Mouse (Mus musculus): ENCODE data around the gene Gm7534. TPM values are rescaled to one million over a fixed set of nuclear protein-coding genes. Genes with fewer than 3 reads are reported as not detected.
"Not testable (repeated sequence)": the region's sequence is repeated elsewhere in the genome, so short reads cannot be mapped to it uniquely, and the experiment has no call there.

Gm7534 gene
- polyA plus RNA-seq, 1 experiment from 2014 or later = not detected

DNA sequence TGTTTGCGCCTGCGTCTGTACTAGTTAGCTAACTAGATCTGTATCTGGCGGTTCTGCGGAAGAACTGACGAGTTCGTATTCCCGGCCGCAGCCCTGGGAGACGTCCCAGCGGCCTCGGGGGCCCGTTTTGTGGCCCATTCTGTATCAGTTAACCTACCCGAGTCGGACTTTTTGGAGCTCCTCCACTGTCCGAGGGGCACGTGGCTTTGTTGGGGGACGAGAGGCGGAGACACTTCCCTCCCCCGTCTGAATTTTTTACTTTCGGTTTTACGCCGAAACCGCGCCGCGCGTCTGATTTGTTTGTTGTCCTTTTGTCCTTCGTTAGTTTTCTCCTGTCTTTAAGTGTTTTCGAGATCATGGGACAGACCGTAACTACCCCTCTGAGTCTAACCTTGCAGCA, 42.7 kb downstream of the Gm7534 start:
- H3K27me3 ChIP-seq; H3K4me1 ChIP-seq (replicated peaks); H3K27ac ChIP-seq; ATAC-seq (ENCODE audit: insufficient number of reproducible peaks, insufficient read depth, low FRiP score, low TSS enrichment, low read depth); H3K9me3 ChIP-seq: not testable (repeated sequence)
- 12% methylated on average over 30 of the region's 30 CpGs for WGBS
- H3K4me2 ChIP-seq = peak overlapping the region; percentile 54
- 0 out of 2 replicates have a peak overlapping the region, but pooled peaks have one; percentile 31 for H3K9ac ChIP-seq (replicated peaks)
- H3K36me3 ChIP-seq = peaks cover 13% of the 10 kb centered on the region
- peak overlapping the region; percentile 50 for H3K4me3 ChIP-seq (replicated peaks)

DNA sequence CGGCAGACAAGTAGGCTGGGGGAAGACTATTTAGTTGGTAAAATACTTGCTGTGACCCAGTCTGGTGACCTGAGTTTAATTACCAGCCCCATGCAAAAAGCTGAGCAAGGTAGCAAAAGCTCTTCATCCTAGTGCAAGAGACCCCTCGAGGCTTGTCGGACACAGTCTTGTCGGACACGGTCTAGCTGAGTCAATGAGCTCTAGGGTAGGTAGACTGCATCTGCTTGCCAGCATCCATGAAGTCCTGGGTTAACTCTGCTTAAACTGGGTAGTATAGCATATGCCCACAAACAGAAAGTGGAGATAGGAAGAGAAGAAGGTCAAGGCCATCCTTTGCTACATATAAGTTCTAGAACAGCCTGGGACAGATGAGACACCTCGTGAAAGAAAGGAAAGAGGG, 44.0 kb downstream of the Gm7534 start:
- no peak overlapping the region for H3K4me2 ChIP-seq

DNA sequence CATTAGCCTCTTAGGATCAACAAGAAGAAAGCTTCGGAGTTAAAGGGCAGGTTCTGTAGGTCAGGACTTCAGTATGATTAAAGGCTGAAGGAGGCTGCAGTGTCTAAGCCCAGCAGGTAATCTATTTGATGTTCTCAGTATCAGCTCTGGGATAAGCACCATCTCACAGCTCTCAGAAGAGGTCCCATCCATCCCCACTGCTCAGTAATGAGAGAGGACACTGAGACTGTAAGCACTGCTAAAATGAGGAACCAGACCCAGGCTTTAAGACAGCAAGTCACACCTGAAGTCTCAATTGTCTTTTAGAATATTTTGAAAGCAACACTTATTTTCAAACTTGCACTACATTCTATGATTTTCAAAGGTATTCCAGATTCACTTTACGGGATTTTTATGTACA, 45.2 kb downstream of the Gm7534 start:
- no peak overlapping the region for H3K4me2 ChIP-seq
- ATAC-seq (ENCODE audit: insufficient number of reproducible peaks, insufficient read depth, low FRiP score, low TSS enrichment, low read depth) = no peak
- WGBS = 90% methylated on average over 2 of the region's 2 CpGs

More for the DNA sequence above, 44.0 kb downstream of the Gm7534 start:
- H3K27ac ChIP-seq = no peak overlapping the region
- no peaks in the 10 kb centered on the region for H3K4me1 ChIP-seq (replicated peaks)
- no peak for ATAC-seq (ENCODE audit: insufficient number of reproducible peaks, insufficient read depth, low FRiP score, low TSS enrichment, low read depth)
- H3K4me3 ChIP-seq (replicated peaks) = no peak overlapping the region
- 78% methylated on average over 6 of the region's 6 CpGs for WGBS
- no peaks in the 10 kb centered on the region; the same call in 1 of the 2 replicates for H3K27me3 ChIP-seq
- H3K9me3 ChIP-seq = no peaks in the 10 kb centered on the region
- H3K36me3 ChIP-seq = peaks cover 19% of the 10 kb centered on the region; the same call in 1 of the 2 replicates
- H3K9ac ChIP-seq (replicated peaks) = no peak overlapping the region

DNA sequence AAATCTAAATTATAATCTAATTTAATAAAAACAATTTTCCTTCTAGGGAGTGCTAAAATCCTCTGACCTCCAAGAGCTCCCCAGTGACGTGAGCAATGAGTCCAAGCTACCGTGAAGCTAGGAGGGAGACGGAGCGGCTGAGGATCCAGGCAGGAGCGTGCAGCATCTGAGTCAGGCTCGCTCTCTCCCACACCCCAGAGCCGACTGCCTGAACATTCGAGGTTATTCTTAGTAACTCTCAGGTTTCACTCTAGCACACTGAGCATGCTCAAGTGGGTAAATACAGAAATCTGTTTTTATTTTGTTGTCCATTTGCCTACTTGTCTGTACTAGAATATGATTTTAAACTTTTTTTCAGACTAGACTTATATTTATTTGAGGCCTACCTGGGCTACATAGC, 46.1 kb downstream of the Gm7534 start:
- 53% methylated on average over 8 of the region's 8 CpGs for WGBS
- Histone ChIP-seq H3K4me2 (no peak overlapping the region), H3K4me3 (replicated peaks) (no peak overlapping the region), H3K9ac (replicated peaks) (no peak overlapping the region), H3K9me3 (no peaks in the 10 kb centered on the region), H3K36me3 (peaks cover 40% of the 10 kb centered on the region), H3K27ac (no peak overlapping the region), H3K4me1 (replicated peaks) (no peaks in the 10 kb centered on the region), H3K27me3 (no peaks in the 10 kb centered on the region; the same call in 1 of the 2 replicates)
- no peak for ATAC-seq (ENCODE audit: insufficient number of reproducible peaks, insufficient read depth, low FRiP score, low TSS enrichment, low read depth)

More for the DNA sequence above, 45.2 kb downstream of the Gm7534 start:
- Histone ChIP-seq H3K9ac (replicated peaks) (no peak overlapping the region), H3K36me3 (peaks cover 31% of the 10 kb centered on the region), H3K4me1 (replicated peaks) (no peaks in the 10 kb centered on the region), H3K27me3 (no peaks in the 10 kb centered on the region; the same call in 1 of the 2 replicates), H3K9me3 (no peaks in the 10 kb centered on the region), H3K27ac (no peak overlapping the region), H3K4me3 (replicated peaks) (no peak overlapping the region)

DNA sequence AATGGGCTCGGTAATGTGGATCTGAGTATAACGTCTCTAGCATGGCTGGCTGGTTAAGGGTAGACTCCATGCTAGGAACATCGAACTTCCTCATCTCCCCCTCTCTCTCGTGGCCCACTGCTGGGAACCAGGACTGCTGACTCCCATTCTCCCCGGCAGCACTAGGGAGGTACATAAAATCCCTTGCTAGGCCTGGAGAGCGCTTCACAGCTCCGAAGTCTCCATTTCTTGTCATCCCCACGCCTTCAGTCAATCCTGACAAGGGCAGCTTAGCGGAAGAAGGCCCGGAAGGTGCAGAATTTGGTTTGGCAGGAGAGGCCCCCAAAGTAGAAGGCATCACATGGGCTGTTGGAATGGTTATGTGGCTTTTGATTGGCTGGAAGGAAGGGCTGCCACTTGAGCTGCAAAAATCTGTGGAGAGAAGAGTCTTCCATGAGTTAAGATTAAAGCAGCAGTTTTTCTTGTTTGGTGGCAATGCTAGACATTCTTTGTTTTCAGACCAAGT, 46.8 kb downstream of the Gm7534 start:
- no peaks in the 10 kb centered on the region for H3K4me1 ChIP-seq (replicated peaks)
- no peak for ATAC-seq (ENCODE audit: insufficient number of reproducible peaks, insufficient read depth, low FRiP score, low TSS enrichment, low read depth)
- H3K27me3 ChIP-seq = no peaks in the 10 kb centered on the region; the same call in 1 of the 2 replicates
- H3K4me3 ChIP-seq (replicated peaks) = no peak overlapping the region
- H3K9me3 ChIP-seq = no peaks in the 10 kb centered on the region
- H3K27ac ChIP-seq = no peak overlapping the region
- WGBS = 91% methylated on average over 10 of the region's 10 CpGs
- H3K36me3 ChIP-seq = peaks cover 47% of the 10 kb centered on the region
- no peak overlapping the region for H3K4me2 ChIP-seq
- H3K9ac ChIP-seq (replicated peaks) = no peak overlapping the region

DNA sequence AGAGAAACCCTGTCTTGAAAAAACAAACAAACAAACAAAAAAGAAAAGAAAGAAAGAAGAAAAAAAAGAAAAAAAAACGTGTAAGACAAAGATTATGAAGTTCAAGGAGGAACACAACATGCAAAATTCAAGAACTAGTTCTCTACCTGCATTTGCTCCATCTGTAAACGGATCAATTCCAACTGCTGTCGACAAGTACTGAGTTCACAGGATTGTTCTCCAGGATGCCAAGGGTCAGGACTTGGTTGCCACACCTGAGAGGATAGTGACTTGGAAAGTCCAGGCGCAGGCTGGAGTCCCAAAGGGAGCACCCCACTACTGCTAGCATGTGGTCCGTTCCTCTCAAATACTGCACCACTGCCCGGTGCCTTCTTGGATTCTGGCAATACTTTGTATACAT, 47.3 kb downstream of the Gm7534 start:
- no peak overlapping the region for H3K4me2 ChIP-seq
- H3K9ac ChIP-seq (replicated peaks) = no peak overlapping the region
- H3K4me3 ChIP-seq (replicated peaks) = no peak overlapping the region
- 91% methylated on average over 6 of the region's 6 CpGs for WGBS
- H3K9me3 ChIP-seq = no peaks in the 10 kb centered on the region
- H3K27me3 ChIP-seq = no peaks in the 10 kb centered on the region; the same call in 1 of the 2 replicates
- no peaks in the 10 kb centered on the region for H3K4me1 ChIP-seq (replicated peaks)
- no peak overlapping the region for H3K27ac ChIP-seq
- H3K36me3 ChIP-seq = peaks cover 52% of the 10 kb centered on the region
- ATAC-seq (ENCODE audit: insufficient number of reproducible peaks, insufficient read depth, low FRiP score, low TSS enrichment, low read depth) = no peak

DNA sequence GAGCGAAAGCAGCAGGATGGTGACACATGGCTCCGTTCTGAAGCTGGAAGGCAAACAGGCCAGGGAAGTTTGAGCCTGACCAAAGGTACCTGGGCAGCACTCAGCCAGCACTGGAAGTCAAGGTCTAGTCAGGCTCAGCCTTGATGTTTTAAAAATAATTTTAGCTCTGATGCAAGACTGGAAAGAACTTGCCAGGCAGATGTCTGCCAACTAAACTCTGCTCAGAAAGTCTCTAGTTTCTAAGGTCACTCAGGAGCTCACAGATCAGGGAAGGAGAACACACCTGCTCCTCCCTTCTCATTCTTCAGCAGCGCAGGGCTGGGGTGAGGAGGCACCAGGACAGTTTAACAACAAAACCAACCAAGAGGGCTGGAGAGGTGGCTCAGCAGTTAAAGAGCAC, 48.5 kb downstream of the Gm7534 start:
- Histone ChIP-seq H3K36me3 (peaks cover 57% of the 10 kb centered on the region), H3K4me3 (replicated peaks) (no peak overlapping the region), H3K4me1 (replicated peaks) (no peaks in the 10 kb centered on the region), H3K27ac (no peak overlapping the region), H3K4me2 (no peak overlapping the region), H3K9ac (replicated peaks) (no peak overlapping the region), H3K9me3 (no peaks in the 10 kb centered on the region), H3K27me3 (no peaks in the 10 kb centered on the region; the same call in 1 of the 2 replicates)
- ATAC-seq (ENCODE audit: insufficient number of reproducible peaks, insufficient read depth, low FRiP score, low TSS enrichment, low read depth) = no peak
- WGBS = 92% methylated on average over 3 of the region's 3 CpGs

DNA sequence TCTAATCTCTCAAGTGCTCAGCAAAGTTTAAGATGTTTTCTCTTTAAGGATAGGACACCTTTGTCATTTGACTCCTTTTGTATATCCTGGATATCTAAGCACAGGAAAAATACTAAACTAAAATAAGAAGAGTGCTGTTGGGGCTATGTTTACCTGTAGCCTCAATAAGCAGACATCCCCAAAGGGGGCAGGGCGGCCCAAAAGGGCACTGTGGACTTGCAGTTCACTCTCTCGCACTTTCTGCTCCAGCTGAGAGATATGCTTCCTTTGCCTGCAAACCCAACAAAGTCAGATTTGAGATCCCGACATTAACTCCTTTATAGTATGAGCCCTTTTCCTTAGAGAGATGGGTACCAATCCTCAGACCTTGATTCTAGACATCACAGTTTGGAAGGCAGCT, 49.1 kb downstream of the Gm7534 start:
- ATAC-seq (ENCODE audit: insufficient number of reproducible peaks, insufficient read depth, low FRiP score, low TSS enrichment, low read depth) = no peak
- H3K36me3 ChIP-seq = peaks cover 64% of the 10 kb centered on the region
- H3K4me2 ChIP-seq = no peak overlapping the region
- no peak overlapping the region for H3K9ac ChIP-seq (replicated peaks)
- H3K27me3 ChIP-seq = no peaks in the 10 kb centered on the region; the same call in 1 of the 2 replicates
- no peak overlapping the region for H3K4me3 ChIP-seq (replicated peaks)
- no peaks in the 10 kb centered on the region for H3K4me1 ChIP-seq (replicated peaks)
- no peak overlapping the region for H3K27ac ChIP-seq
- 87% methylated on average over 3 of the region's 3 CpGs for WGBS
- H3K9me3 ChIP-seq = no peaks in the 10 kb centered on the region

DNA sequence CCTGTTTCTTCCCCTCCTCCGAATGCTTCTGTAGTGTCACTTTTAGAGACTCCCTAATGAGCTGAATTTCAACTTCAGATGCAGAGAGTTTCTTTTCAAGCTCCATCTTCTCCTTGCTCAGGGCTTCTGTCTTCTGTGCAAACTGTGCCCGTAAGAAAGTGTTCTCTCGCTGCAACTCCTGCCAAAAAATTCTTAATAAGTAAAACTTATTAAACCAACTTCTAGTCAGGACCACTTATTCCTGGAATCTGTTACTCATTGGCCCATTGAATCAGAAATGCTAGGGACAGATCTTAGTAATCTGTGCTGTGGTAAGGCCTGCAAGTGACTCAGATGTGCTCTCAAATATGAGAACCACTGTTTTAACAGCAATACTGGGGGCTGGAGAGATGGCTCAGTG, 50.7 kb downstream of the Gm7534 start:
- no peak overlapping the region for H3K4me2 ChIP-seq
- no peaks in the 10 kb centered on the region for H3K9me3 ChIP-seq
- H3K36me3 ChIP-seq = peaks cover 79% of the 10 kb centered on the region
- H3K4me1 ChIP-seq (replicated peaks) = no peaks in the 10 kb centered on the region
- ATAC-seq (ENCODE audit: insufficient number of reproducible peaks, insufficient read depth, low FRiP score, low TSS enrichment, low read depth) = no peak
- H3K27ac ChIP-seq = no peak overlapping the region
- 84% methylated on average over 3 of the region's 3 CpGs for WGBS
- H3K27me3 ChIP-seq = no peaks in the 10 kb centered on the region
- no peak overlapping the region for H3K4me3 ChIP-seq (replicated peaks)
- no peak overlapping the region for H3K9ac ChIP-seq (replicated peaks)

DNA sequence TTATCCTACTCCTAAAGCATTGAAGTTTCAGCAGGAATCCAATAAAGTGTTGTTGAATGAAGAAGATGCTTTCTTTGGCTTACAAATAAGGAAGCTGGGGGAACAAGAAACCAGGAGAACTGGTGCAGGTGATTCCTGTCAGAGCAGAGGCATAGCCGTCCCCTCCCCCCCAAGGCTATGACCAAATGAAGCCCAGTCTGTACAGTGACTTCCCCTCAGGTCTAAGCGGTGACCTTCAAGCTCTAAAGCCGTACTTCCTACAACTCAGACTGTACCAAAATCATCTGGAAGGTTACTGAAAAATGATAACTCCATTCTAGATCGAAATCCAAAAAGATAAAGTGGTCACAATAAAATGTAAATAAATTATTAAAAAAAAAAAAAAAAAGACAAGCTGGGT, 53.4 kb downstream of the Gm7534 start:
- peaks cover 69% of the 10 kb centered on the region for H3K36me3 ChIP-seq
- ATAC-seq (ENCODE audit: insufficient number of reproducible peaks, insufficient read depth, low FRiP score, low TSS enrichment, low read depth) = no peak
- H3K9me3 ChIP-seq = no peaks in the 10 kb centered on the region
- no peak overlapping the region for H3K27ac ChIP-seq
- WGBS = 93% methylated on average over 4 of the region's 4 CpGs
- no peak overlapping the region for H3K9ac ChIP-seq (replicated peaks)
- no peaks in the 10 kb centered on the region for H3K27me3 ChIP-seq
- H3K4me3 ChIP-seq (replicated peaks) = no peak overlapping the region
- no peaks in the 10 kb centered on the region for H3K4me1 ChIP-seq (replicated peaks)
- H3K4me2 ChIP-seq = no peak overlapping the region

DNA sequence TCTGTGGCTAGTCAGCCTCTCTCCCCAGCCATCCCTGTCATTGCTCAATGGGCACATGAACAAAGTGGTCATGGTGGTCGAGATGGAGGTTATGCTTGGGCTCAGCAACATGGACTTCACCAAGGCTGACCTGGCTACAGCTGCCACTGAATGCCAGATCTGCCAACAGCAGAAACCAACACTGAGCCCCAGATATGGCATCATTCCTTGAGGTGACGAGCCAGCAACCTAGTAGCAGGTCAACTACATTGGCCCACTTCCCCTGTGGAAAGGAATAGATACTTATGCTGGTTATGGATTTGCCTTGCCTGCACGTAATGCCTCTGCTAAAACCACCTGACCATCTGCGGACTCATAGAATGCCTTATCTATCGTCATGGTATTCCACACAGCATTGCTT, 58.5 kb downstream of the Gm7534 start:
- not testable (repeated sequence) for H3K4me2 ChIP-seq; H3K4me1 ChIP-seq (replicated peaks); H3K9ac ChIP-seq (replicated peaks); ATAC-seq (ENCODE audit: insufficient number of reproducible peaks, insufficient read depth, low FRiP score, low TSS enrichment, low read depth); H3K9me3 ChIP-seq; H3K27ac ChIP-seq; H3K27me3 ChIP-seq; H3K4me3 ChIP-seq (replicated peaks)
- WGBS = 91% methylated on average over 5 of the region's 5 CpGs
- H3K36me3 ChIP-seq = peaks cover 37% of the 10 kb centered on the region
